Mouse (Mus musculus): ENCODE results near the gene Akap6.

The Akap6 gene

GRCm38 (mm10) chr12:52699146-52699545, at the start of gene Akap6:
Gene Akap6 (plus strand): TSS chr12:52699383.
- no peak for DNase-seq (ENCODE audit: low read depth in 1 of 2, low spot score in 2 of 2)

GRCm38 (mm10) chr12:52662907-52663790, 36.0 kb upstream of the Akap6 start:
- no peak for DNase-seq (ENCODE audit: low read depth in 1 of 2, low spot score in 2 of 2)

GRCm38 (mm10) chr12:52664944-52665343, 34.2 kb upstream of the Akap6 start:
- no peak for DNase-seq (ENCODE audit: low read depth in 1 of 2, low spot score in 2 of 2)

- DNase-seq (ENCODE audit: low read depth in 1 of 2, low spot score in 2 of 2) = no peak
Observed at GRCm38 (mm10) chr12:52671436-52671835, 27.7 kb upstream of the Akap6 start.

GRCm38 (mm10) chr12:52671943-52672342, 27.2 kb upstream of the Akap6 start:
- DNase-seq (ENCODE audit: low read depth in 1 of 2, low spot score in 2 of 2) = no peak

- DNase-seq (ENCODE audit: low read depth in 1 of 2, low spot score in 2 of 2) = no peak
Observed at GRCm38 (mm10) chr12:52673361-52673960, 25.7 kb upstream of the Akap6 start.

- no peak for DNase-seq (ENCODE audit: low read depth in 1 of 2, low spot score in 2 of 2)
Observed at GRCm38 (mm10) chr12:52675010-52675409, 24.2 kb upstream of the Akap6 start.

GRCm38 (mm10) chr12:52687355-52687754, 11.8 kb upstream of the Akap6 start:
- DNase-seq (ENCODE audit: low read depth in 1 of 2, low spot score in 2 of 2) = no peak

- no peak for DNase-seq (ENCODE audit: low read depth in 1 of 2, low spot score in 2 of 2)
Observed at GRCm38 (mm10) chr12:52688712-52689111, 10.5 kb upstream of the Akap6 start.

GRCm38 (mm10) chr12:52691552-52691951, 7.6 kb upstream of the Akap6 start:
- no peak for DNase-seq (ENCODE audit: low read depth in 1 of 2, low spot score in 2 of 2)

GRCm38 (mm10) chr12:52692290-52692974, 6.8 kb upstream of the Akap6 start:
- DNase-seq (ENCODE audit: low read depth in 1 of 2, low spot score in 2 of 2) = no peak

- no peak for DNase-seq (ENCODE audit: low read depth in 1 of 2, low spot score in 2 of 2)
Observed at GRCm38 (mm10) chr12:52697407-52698109, 1.6 kb upstream of the Akap6 start.

GRCm38 (mm10) chr12:52698276-52698930, 780 bp upstream of the Akap6 start:
- no peak for DNase-seq (ENCODE audit: low read depth in 1 of 2, low spot score in 2 of 2)

- DNase-seq (ENCODE audit: low read depth in 1 of 2, low spot score in 2 of 2) = no peak
Observed at GRCm38 (mm10) chr12:52699961-52700696, 946 bp downstream of the Akap6 start.

- no peak for DNase-seq (ENCODE audit: low read depth in 1 of 2, low spot score in 2 of 2)
Observed at GRCm38 (mm10) chr12:52700697-52701191, 1.6 kb downstream of the Akap6 start.

GRCm38 (mm10) chr12:52701201-52701641, 2.0 kb downstream of the Akap6 start:
- DNase-seq (ENCODE audit: low read depth in 1 of 2, low spot score in 2 of 2) = no peak

- no peak for DNase-seq (ENCODE audit: low read depth in 1 of 2, low spot score in 2 of 2)
Observed at GRCm38 (mm10) chr12:52702368-52702967, 3.3 kb downstream of the Akap6 start.

GRCm38 (mm10) chr12:52704081-52704480, 4.9 kb downstream of the Akap6 start:
- no peak for DNase-seq (ENCODE audit: low read depth in 1 of 2, low spot score in 2 of 2)

- DNase-seq (ENCODE audit: low read depth in 1 of 2, low spot score in 2 of 2) = no peak
Observed at GRCm38 (mm10) chr12:52704810-52705209, 5.6 kb downstream of the Akap6 start.

All from monocyte, adult 2 months (primary cell).